Mouse (Mus musculus) heart, postnatal 0 days (tissue): Measurements from ENCODE around the gene Ptgs1. TPM values are rescaled to one million over a fixed set of nuclear protein-coding genes. Genes with fewer than 3 reads are reported as not detected.

ENCODE experiments used
- ATAC-seq: fragments of 200-750 bp; cut with Nextera tagmentation; 2 replicates; pipeline ENCODE4 v1.8.0; 2017; ENCODE audit warnings: low read depth, moderate number of reproducible peaks, moderate library complexity; ENCODE audit not compliant: insufficient read depth
- DNase-seq: peaks from one replicate; pipeline ENCODE4 v3.0.0-alpha.2; 2016; ENCODE audit warnings: low spot score
- H3K27ac ChIP-seq: fragments of 300-500 bp; sonication (generic); 2 replicates; pipeline ENCODE4 v1.5.1; 2014; ENCODE audit warnings: low read depth, mild to moderate bottlenecking
- H3K27me3 ChIP-seq: fragments of 300-500 bp; sonication (generic); 2 replicates; pipeline ENCODE4 v1.6.1; 2014; ENCODE audit warnings: low read length, mixed read lengths; ENCODE audit not compliant: control insufficient read depth, insufficient read depth
- H3K36me3 ChIP-seq: fragments of 300-500 bp; sonication (generic); replicated peaks from 2 replicates; pipeline ENCODE4 v1.6.1; 2014; ENCODE audit warnings: low read length, mixed read lengths; ENCODE audit not compliant: control insufficient read depth, insufficient read depth
- H3K4me1 ChIP-seq: fragments of 300-500 bp; sonication (generic); 2 replicates; pipeline ENCODE4 v1.6.1; 2014; ENCODE audit warnings: antibody characterized with exemption; ENCODE audit not compliant: control insufficient read depth, insufficient read depth
- H3K4me2 ChIP-seq: fragments of 300-500 bp; sonication (generic); 2 replicates; pipeline ENCODE4 v1.6.1; 2014; ENCODE audit warnings: low read depth, mild to moderate bottlenecking, low read length, moderate library complexity
- H3K4me3 ChIP-seq: fragments of 300-500 bp; sonication (generic); 2 replicates; pipeline ENCODE4 v1.5.1; 2014; ENCODE audit warnings: low read depth, low read length
- H3K9ac ChIP-seq: fragments of 300-500 bp; sonication (generic); replicated peaks from 2 replicates; pipeline ENCODE4 v1.6.1; 2014; ENCODE audit warnings: low read depth, low read length, mixed read lengths
- H3K9me3 ChIP-seq: fragments of 300-500 bp; sonication (generic); replicated peaks from 2 replicates; pipeline ENCODE4 v1.6.1; 2016; ENCODE audit warnings: low read length; ENCODE audit not compliant: control insufficient read depth
- CTCF ChIP-seq: IDR thresholded peaks from 2 replicates; pipeline ENCODE4 v1.5.1; 2016; ENCODE audit warnings: antibody characterized with exemption, control low read depth, low read depth
- EP300 ChIP-seq: IDR thresholded peaks from 2 replicates; pipeline ENCODE4 v1.6.1; 2016; ENCODE audit warnings: antibody characterized with exemption, low read depth
- WGBS: fragments of 180-500 bp; shearing (Covaris S2); extraction: QIAGEN DNeasy Blood & Tissue Kit; methylation state at CpG from one replicate; pipeline ENCODE4 v1.1.7; 2014; 5-methylcytosine and 5-hydroxymethylcytosine counted together
- polyA plus RNA-seq: library from polyadenylated mRNA; unstranded; fragments of >200 nt; fragmentation: Nextera tagmentation; extraction: Ambion mirVana; gene quantifications from 2 replicates; pipeline ENCODE4 v1.2.1, GENCODE M21; 2015
- total RNA-seq: library from RNA; depleted of rRNA; stranded (reverse); fragments of >200 nt; gene quantifications from 2 replicates; pipeline ENCODE4 v1.2.3, GENCODE M21; 2014; ENCODE audit warnings: low replicate concordance

The Ptgs1 gene
- total and polyA plus RNA-seq, 2 experiments from 2014 or later, result 21.6 to 49.7 TPM

DNA sequence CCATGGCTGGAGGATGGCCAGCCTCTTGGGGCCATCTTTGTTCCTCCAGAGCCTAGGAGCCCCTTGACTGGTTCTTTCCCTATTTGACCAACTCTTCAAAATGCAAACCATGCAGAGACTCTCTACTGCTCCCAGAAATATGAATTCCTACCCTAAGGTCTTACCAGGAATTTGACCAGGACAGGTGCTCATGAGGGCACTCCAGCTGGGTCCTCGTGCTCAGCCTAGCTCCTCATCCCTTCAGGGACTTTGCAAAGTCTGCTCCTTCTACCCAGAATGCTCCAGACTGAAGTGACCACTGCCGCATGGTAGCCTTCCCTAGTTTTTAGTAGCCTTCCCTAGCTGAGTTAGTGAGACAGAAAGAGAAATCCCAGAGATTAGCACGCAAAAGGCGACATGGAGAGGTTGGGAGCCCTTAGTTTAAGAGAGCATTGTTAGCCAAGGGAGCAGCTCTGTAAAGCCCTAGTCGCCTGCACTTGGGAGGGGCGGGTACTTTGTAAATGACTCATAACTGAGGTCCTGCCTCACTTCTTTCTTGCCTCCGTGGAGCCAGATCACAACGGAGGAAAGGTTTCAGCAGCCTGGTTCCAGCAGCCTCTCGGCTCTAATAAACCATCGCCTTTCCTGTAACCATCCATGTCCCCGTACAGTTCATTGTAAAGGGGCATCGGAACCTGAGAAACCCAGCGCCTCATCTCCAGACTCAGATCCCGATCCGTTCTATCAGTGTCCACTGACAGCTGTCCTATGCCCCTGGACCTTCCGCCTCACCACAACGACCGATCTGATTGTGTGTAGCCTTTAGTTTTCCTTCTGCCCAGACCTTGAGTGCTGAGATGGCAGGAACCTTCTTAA, 28.2 kb upstream of the Ptgs1 start:
- Histone ChIP-seq H3K9me3 (no peaks in the 10 kb centered on the region), H3K27ac (no peak overlapping the region), H3K4me2 (peak overlapping the region; percentile 68), H3K4me1 (peaks cover 38% of the 10 kb centered on the region), H3K36me3 (no peaks in the 10 kb centered on the region), H3K27me3 (peaks cover 24% of the 10 kb centered on the region; the same call in 1 of the 2 replicates), H3K9ac (0 out of 2 replicates have a peak overlapping the region, but pooled peaks have one; percentile 8), H3K4me3 (peak overlapping the region; percentile 43)
- DNase-seq, result no peak
- TF ChIP-seq CTCF (no peak), EP300 (no peak)
- WGBS, result 30% methylated on average over 18 of the region's 18 CpGs
- no peak for ATAC-seq

GRCm38 (mm10) chr2:36202611-36202880, 27.7 kb upstream of the Ptgs1 start:
- Histone ChIP-seq H3K4me3 (peak overlapping the region; percentile 43), H3K4me2 (peak overlapping the region; percentile 68), H3K9me3 (no peaks in the 10 kb centered on the region), H3K36me3 (no peaks in the 10 kb centered on the region), H3K9ac (0 out of 2 replicates have a peak overlapping the region, but pooled peaks have one; percentile 8), H3K4me1 (peaks cover 34% of the 10 kb centered on the region), H3K27me3 (peaks cover 24% of the 10 kb centered on the region; the same call in 1 of the 2 replicates), H3K27ac (no peak overlapping the region)
- no peak for DNase-seq
- no peak for ATAC-seq
- 22% methylated on average over 5 of the region's 5 CpGs for WGBS
- TF ChIP-seq CTCF (no peak), EP300 (no peak)

DNA sequence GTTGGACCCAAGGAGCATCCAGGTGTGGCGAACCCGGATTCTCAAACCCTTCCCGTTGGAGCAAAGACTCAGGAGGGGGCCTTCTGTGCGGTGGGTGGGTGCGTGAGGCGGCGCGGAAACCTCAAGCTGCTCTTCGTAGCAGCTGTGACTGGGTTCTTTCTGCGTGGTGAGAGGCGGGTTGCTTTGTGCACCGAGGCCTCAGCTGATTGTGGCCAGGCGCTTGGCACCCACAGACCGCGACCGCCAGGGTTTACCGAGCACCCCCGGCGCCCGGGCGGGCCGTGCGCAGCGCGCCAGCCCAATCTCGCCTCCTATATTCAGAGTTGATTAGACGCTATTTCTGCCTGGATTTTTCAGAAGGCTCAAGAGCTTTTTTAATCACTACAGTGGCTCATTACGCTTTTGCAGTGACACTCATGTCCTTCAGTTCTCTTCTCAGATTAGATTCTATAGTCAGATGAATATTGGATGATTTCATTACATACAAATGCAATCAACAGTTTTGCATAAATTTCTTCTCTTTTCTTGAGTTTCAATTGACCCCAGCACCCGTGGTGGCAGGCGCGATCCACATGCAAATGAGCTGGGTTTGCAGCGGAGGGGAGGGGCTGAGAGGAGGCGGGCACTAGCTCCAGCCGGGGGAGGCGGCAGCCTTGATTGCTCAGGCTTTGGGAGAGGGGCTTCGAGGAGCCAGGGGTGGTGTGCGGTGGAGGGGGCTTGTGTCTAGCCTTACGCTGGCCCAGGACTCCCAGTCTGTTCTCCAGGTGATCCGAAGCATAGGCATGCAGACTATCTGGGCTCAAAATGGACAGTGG, 27.0 kb upstream of the Ptgs1 start:
- Histone ChIP-seq H3K9ac (peak overlapping the region; percentile 48; the same call in 1 of the 2 replicates), H3K36me3 (no peaks in the 10 kb centered on the region), H3K27ac (peak overlapping the region; percentile 18; the same call in 1 of the 2 replicates), H3K4me3 (peak overlapping the region; percentile 43), H3K4me2 (peak overlapping the region; percentile 68), H3K4me1 (peaks cover 27% of the 10 kb centered on the region), H3K9me3 (no peaks in the 10 kb centered on the region), H3K27me3 (peaks cover 24% of the 10 kb centered on the region; the same call in 1 of the 2 replicates)
- DNase-seq (no peak), ATAC-seq (peak; percentile 44)
- WGBS, result 2% methylated on average over 39 of the region's 39 CpGs
- no peak for TF ChIP-seq EP300
- TF ChIP-seq CTCF, result no peak

- Histone ChIP-seq H3K4me3 (no peak overlapping the region), H3K9me3 (no peaks in the 10 kb centered on the region), H3K4me1 (peaks cover 18% of the 10 kb centered on the region; the same call in 1 of the 2 replicates), H3K27me3 (peaks cover 24% of the 10 kb centered on the region; the same call in 1 of the 2 replicates), H3K9ac (no peak overlapping the region), H3K4me2 (no peak overlapping the region), H3K36me3 (no peaks in the 10 kb centered on the region), H3K27ac (no peak overlapping the region)
- WGBS, result 55% methylated on average over 4 of the region's 4 CpGs
- ATAC-seq (no peak), DNase-seq (no peak)
- TF ChIP-seq CTCF (no peak), EP300 (no peak)
These were observed 25.6 kb upstream of the Ptgs1 start for GRCm38 (mm10) chr2:36204595-36204994.

DNA sequence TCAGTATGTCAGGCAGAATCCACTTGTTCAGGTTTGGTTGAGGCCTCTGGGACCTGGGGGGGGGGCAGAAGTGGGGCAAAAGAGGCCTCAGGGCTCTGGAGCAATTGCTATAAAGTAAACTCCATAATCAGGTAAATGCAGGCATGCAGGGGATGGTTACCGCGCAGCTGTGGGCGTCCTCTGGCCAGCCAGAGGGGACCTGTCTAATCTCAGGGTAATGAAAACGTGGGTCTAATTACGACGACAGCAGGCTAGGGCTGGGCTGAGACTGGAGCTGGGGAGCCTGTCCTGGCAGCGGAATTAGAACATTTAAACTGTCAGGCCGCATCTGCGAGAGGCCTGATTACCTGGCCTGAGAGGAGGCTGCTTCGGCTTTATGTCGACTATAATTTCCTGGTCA, 23.2 kb upstream of the Ptgs1 start:
- H3K9ac ChIP-seq, result no peak overlapping the region
- no peak overlapping the region for H3K4me3 ChIP-seq
- no peak for TF ChIP-seq EP300
- ATAC-seq (no peak), DNase-seq (no peak)
- H3K27ac ChIP-seq, result no peak overlapping the region
- H3K36me3 ChIP-seq, result no peaks in the 10 kb centered on the region
- H3K4me2 ChIP-seq, result no peak overlapping the region
- 75% methylated on average over 11 of the region's 11 CpGs for WGBS
- H3K27me3 ChIP-seq, result peaks cover 13% of the 10 kb centered on the region; the same call in 1 of the 2 replicates
- H3K9me3 ChIP-seq, result no peaks in the 10 kb centered on the region
- H3K4me1 ChIP-seq, result peaks cover 24% of the 10 kb centered on the region
